Mouse (Mus musculus) embryonic fibroblast, embryonic 13.5 days (primary cell): ENCODE results near the gene Rph3a. TPM values are rescaled to one million over a fixed set of nuclear protein-coding genes. Genes with fewer than 3 reads are reported as not detected.
"Not testable (repeated sequence)": the region's sequence is repeated elsewhere in the genome, so short reads cannot be mapped to it uniquely, and the experiment has no call there.

Experiments
- H3K27ac ChIP-seq: 2 replicates; pipeline ENCODE4 v1.5.1; 2012; ENCODE audit warnings: low read length, control low read depth, inconsistent platforms; ENCODE audit not compliant: insufficient read depth
- H3K4me1 ChIP-seq: 2 replicates; pipeline ENCODE4 v1.6.1; 2011; ENCODE audit warnings: low read length; ENCODE audit not compliant: control insufficient read depth, insufficient read depth
- H3K4me3 ChIP-seq: 2 replicates; pipeline ENCODE4 v1.5.1; 2011; ENCODE audit warnings: mild to moderate bottlenecking, control low read depth, low read length; ENCODE audit not compliant: insufficient read depth
- CTCF ChIP-seq: IDR thresholded peaks from 2 replicates; pipeline ENCODE4 v1.5.1; 2011; ENCODE audit warnings: mild to moderate bottlenecking, control low read depth, low read length, moderate library complexity, borderline replicate concordance; ENCODE audit not compliant: insufficient read depth
- POLR2A ChIP-seq: IDR thresholded peaks from 2 replicates; pipeline ENCODE4 v1.6.1; 2011; ENCODE audit warnings: low read depth, mild to moderate bottlenecking, control low read depth, low read length, moderate library complexity
- polyA plus RNA-seq: library from polyadenylated mRNA; stranded (reverse); fragments of >200 nt; gene quantifications from 2 replicates; pipeline ENCODE4 v1.2.4, GENCODE M21; 2011; ENCODE audit warnings: low read depth; ENCODE audit not compliant: missing spikeins, insufficient read length

Gene Rph3a
- polyA plus RNA-seq, 1 experiment, result not detected

DNA sequence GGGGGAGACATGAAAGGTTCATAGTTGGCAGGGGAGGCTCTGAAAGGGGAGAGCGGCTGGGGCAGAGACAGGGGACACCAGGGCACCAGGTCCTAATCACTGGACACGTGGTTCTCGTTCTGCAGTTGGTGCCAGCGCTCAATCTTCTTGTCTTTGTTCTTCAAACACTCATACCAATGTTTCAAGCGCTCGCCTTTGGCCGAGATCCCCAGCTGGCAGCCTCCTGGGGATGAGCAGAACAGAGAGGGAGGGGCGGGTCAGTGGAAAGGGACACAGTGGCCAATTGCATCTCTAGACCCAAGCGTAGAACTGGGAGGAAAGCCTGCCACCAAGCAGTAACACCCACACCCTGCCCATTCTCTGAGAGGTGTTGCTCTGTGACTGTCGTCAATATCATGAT lies 67.8 kb downstream of the Rph3a start:
- no peak overlapping the region for H3K4me3 ChIP-seq
- TF ChIP-seq POLR2A (no peak), CTCF (no peak)
- no peak overlapping the region for H3K27ac ChIP-seq
- H3K4me1 ChIP-seq, result no peaks in the 10 kb centered on the region

DNA sequence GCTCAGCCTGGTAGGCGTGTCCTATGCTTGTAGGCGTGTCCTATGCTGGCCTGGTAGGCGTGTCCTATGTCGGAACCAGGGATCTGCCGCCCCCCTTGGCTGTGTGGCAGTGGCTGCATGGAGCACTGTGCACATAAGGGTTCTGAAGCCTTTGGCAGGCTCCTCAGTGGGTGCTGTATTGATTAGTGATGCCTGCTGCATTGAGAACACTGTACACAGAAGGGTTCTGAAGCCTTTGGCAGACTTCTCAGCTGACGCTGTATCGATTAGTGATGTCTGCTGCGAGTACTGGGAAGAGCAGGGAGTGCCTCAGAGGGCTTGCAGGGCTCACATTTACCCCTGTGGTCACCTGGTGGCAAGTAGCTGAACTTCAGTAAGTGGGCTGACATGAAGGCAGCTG lies 71.3 kb downstream of the Rph3a start:
- no peak for TF ChIP-seq CTCF
- no peak for TF ChIP-seq POLR2A
- H3K27ac ChIP-seq, result no peak overlapping the region
- H3K4me1 ChIP-seq, result no peaks in the 10 kb centered on the region
- H3K4me3 ChIP-seq, result no peak overlapping the region

DNA sequence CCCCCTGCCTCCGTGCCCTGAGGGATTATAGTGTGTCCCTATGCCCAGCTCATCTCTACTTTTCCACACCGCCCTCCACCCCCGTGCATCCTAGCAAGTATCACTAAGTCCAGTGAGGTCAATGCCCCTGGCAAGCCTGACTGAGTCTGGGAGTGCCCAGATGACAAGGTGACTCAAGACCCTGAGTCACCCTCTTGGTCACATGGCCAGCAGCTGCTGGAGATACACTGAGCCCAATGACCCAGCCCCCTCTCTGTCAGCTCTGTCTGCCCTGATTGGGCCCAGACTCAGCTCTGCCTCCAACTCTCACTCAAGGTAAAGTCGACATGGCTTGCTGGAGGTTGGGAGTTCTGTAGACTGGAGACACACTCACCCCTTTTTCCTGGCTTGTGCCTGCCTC lies 72.1 kb downstream of the Rph3a start:
- Histone ChIP-seq H3K27ac (no peak overlapping the region), H3K4me3 (no peak overlapping the region), H3K4me1 (no peaks in the 10 kb centered on the region)
- TF ChIP-seq POLR2A, result no peak
- TF ChIP-seq CTCF, result no peak

DNA sequence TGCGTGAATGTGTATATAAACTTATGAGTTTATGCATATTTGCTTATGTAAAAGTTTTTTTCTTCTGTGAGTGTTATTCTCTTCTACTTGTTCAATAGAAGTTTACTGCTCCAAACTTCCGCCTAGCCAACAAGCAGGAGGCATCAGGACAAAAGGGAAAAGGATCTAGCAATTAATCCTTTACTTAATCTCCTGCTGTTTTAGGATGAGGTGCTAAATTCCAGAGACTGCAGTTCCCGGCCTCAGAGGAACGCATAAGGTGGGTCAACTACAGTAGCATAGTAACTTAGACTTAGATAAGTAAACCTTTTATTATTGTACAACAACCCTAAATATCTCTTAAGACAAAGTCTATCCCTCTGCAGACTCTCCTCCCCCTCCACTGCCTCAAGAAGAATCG lies 75.9 kb downstream of the Rph3a start:
- TF ChIP-seq CTCF (no peak), POLR2A (no peak)
- no peaks in the 10 kb centered on the region for H3K4me1 ChIP-seq
- H3K27ac ChIP-seq, result no peak overlapping the region
- no peak overlapping the region for H3K4me3 ChIP-seq

DNA sequence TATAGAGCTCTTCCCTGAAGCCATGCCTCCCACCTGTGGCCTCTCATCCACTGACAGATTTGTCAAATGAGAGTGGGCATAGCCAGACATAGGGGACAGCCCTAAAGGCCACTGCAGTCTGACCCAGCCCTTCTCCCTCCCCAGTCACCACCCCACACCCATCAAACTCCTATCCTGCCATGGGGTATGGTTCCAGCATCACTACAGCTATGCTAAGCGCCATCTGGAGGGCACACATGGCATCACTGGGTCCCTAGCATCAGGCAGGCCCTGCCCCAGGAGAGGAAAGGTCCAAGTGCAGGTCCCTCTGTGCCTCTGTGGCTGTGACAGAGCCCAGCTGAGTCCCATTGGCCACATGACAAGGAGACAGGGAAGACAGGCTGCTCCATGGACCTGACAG lies 82.9 kb downstream of the Rph3a start:
- H3K4me1 ChIP-seq, result no peaks in the 10 kb centered on the region
- no peak overlapping the region for H3K4me3 ChIP-seq
- no peak overlapping the region for H3K27ac ChIP-seq
- TF ChIP-seq CTCF (peak; percentile 45; the same call in 1 of the 2 replicates), POLR2A (no peak)

DNA sequence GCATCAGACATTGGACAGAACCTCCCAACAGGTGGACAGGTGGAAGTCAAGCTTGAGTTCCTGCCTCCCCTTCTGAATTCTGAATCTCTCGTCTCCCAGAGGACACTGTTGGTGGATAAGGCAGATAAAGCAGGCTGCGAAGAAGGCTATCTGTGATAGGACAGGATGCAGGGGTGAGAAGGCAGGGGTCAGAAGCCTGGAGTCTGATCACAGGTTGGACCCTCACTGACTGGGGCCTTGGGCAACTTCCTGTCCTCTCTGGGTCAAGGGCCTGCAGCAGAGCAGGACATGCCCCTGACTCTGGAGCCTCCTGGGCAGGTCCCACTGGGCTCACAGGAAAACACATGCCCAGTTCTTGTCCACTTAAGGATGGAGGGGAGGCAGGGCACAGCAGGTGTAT lies 83.6 kb downstream of the Rph3a start:
- not testable (repeated sequence) for H3K4me3 ChIP-seq, H3K27ac ChIP-seq, H3K4me1 ChIP-seq

DNA sequence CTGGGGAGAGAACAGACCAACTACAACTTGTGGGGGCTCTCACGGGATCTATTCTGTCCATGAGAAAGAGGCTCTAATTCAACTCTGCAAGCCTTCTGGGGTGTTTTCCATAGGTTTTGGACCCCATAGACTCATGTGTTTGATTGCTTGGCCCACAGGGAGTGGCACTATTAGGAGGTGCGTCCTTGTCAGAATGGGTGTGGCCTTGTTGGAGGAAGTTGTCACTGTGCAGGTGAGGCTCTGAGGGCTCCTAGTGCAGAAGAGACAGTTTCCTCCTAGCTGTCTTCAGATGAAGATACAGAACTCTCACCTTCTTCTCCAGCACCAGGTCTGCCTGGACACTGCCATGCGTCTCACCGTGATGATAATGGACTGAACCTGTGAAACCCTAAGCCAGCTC lies 85.4 kb downstream of the Rph3a start:
- H3K27ac ChIP-seq, H3K4me1 ChIP-seq, H3K4me3 ChIP-seq: not testable (repeated sequence)

DNA sequence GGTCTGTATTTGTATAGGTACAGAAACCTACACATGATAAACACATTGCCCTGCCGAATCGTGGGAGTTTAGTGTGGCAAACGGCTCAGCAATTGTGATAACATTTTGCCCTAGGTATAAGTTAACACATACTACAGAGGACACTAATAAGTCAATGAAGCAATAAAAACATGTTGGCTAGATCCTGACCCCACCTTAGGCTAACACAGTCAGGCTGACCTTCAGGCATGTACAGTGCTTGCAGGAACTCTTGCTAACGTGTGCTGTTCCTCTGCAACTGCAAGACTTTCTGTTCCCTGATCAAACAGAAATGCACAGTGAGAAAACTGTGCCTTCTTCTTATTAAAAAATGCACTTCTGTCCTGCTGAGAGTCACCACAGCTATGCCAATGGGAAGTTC lies 85.9 kb downstream of the Rph3a start:
- Histone ChIP-seq H3K4me3 (no peak overlapping the region), H3K27ac (no peak overlapping the region), H3K4me1 (no peaks in the 10 kb centered on the region)
- no peak for TF ChIP-seq CTCF
- TF ChIP-seq POLR2A, result no peak

DNA sequence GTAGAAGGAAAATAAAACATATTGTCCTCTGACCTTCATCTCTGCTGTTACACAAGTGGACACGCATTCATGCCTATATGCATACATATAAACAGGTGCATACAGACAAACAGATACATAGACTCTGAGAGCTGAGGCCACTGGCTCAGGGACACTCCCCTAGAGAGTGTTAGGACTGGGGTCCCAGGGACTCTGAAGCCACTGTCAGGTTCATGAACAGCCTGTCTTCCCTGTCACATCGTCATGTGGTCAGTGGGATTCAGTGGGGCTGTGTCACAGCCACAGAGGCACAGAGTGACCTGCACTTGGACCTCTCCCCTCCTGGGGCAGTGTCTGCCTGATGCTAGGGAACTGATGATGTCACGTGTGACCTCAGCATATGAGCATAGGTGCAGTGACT lies 89.6 kb downstream of the Rph3a start:
- Histone ChIP-seq H3K4me3 (no peak overlapping the region), H3K27ac (no peak overlapping the region), H3K4me1 (no peaks in the 10 kb centered on the region)
- TF ChIP-seq POLR2A (no peak), CTCF (no peak)

DNA sequence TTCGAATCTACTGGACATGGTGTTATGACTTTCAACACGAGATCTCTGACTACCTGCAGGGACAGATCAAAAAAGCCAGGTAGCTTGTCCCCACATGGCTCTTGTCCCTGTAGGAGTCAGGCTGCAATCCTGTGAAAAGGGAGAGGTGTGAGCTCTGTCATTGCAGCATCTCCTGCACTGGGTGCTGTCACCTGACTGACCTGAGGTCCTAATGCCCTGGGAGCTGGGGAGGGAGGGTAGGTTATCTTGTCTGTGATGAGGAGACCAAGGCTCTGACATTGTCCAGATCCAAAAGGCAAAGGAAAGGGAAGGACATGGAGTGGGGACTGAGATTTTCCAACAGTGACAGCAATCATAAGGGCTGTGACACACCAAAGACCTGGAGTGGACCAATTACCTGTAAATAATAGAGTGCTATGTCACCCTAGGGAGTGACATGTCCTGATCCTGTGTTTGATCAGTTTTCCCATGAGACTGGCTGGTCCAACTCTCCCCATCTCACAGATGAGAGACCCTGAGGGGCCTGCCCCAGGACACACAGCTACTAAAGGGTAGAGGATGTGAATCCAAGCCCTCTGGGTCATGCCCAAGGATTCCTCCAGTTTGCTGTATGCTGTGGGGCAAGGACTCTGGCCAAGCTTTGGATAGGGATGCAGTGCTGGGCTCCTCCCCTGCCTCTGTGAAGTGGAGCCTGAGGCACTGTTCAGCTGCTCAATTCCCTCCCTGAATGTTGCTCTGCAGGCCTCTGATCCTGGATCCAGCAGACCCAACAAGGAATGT lies 90.5 kb downstream of the Rph3a start:
- not testable (repeated sequence) for H3K27ac ChIP-seq, H3K4me1 ChIP-seq, H3K4me3 ChIP-seq

DNA sequence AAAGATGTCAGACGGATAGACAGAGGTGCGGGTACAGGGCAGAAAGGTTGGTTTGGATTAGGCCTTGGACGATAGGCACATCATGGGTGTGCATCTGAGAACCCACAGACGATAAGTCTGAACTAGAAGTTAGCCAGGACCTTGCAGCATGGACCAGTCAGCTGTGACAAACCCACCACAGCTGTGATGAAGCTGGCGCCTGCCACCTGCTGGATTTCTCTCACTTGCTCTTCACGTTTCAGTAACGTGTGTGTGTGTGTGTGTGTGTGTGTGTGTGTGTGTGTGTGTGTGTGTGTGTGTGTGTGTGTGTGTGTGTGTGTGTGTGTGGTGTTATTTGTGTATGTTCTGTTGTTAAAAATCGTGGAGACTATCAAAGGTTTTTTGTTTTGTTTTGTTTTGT lies 95.7 kb downstream of the Rph3a start, which contains the start of gene Oas1d:
Gene Oas1d (plus strand): TSS at position 333 of the 400 bp plus-strand sequence.
- H3K4me1 ChIP-seq, H3K4me3 ChIP-seq, H3K27ac ChIP-seq: not testable (repeated sequence)
